Mouse (Mus musculus): ENCODE measurements around the gene Gm33543.

DNA sequence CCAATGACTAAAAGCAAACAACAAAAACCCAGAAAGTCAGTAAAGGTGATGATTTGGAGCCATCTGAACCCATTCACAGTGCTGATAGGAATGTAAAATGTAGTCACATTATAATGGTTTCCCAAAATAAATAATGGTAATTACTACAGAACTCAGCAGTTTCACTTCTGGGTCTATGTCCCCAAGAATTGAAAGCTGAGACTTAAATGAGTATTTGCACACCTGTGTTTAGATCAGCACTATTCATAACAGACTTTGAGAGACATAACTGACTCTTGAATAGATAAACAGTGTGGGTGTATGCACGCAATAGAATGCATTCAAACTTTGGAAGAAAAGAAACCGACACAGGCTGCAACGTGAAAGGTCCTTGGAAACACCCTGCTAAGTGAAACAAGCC lies 4.0 kb upstream of the Gm33543 start:
- TF ChIP-seq CTCF (IDR thresholded peaks at IDR 0.05; ENCODE audit: low read depth) (no peak), EP300 (optimal IDR thresholded peaks at IDR 0.05) (no peak)

All from stomach, postnatal 0 days (tissue).